Mouse (Mus musculus) MEL-GATA-1-ER (cell line): Measurements from ENCODE around the gene Vwa7.

ENCODE experiments used
- DNase-seq: peaks from one replicate; pipeline ENCODE4 v3.0.0-alpha.2; 2012; ENCODE audit warnings: low read depth; ENCODE audit errors: extremely low read depth

Gene Vwa7

DNA sequence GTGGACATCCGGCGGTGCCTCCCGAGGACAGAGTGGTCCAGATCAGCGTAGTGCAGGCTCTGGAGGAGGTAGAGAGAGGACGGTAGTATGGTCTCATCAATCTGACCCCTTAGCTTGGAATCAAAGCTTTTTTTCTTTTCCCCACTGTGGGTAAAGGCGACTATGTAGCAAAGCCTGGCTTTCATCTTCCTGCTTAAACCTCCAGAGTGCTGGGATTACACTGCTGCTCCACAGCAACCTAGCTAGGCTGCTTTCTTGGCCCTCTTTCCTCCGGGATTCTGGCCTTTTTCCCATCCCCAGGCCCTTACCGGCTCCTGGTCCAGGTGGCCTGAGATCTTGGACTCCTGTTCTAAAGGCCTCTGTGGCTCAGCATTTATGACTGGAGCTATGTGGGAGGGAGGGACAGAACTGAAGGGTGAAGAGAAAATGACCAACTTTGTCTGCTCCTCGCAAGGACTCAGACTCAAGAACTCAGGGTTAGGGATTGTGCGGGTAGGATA lies 48.0 kb downstream of the Vwa7 start:
- DNase-seq: no peak

DNA sequence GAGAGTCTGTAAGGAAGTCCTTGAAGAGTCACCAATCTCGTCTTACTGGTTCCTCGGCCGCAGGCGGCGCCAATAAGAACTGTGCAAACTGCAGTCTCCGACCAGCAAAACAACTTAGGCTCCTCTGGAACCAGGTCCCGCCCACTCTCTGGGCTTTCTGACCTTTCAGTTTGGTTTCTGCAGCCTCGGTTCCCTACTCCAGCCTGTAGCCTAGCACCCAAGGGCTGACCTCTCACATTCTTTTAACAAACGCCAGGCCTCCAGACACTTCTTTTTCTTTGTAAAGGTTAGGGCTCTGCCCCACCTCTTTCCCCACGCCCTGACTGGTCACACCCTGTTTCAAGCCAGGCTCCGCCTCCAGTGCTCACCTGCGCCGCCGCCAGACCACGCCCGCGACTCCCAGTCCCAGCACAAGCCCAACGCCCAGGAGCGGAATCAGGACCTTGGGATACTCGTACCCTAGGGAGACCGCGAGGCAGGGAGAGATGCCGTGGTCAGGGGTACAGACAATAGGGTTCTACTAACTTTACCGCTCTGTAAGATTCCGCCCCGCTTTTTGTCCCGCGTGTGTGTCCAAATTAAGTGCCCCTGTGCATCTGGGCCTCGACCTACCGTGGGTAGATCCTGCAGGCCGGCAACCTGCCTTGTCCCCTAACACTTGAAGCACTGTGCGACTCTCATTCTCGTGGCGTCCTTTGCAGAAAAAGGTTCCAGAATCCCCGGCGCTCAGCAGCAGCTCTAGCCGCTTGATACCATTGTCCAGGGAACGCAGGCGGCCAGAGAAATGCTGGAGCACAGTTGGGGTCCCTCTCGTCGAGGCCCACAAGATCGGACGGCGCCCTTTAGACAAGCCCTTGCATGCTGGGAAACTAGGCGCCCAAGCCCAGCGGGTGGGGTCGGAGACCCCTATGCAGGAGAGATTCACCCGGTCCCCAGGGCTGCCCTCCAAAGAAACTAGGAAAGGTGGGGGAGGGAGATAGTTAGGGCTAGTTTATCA lies 48.9 kb downstream of the Vwa7 start, which contains the start of gene Ly6g6c:
Ly6g6c (plus strand) TSS at position 438 of the 997 bp plus-strand sequence.
- DNase-seq: no peak

DNA sequence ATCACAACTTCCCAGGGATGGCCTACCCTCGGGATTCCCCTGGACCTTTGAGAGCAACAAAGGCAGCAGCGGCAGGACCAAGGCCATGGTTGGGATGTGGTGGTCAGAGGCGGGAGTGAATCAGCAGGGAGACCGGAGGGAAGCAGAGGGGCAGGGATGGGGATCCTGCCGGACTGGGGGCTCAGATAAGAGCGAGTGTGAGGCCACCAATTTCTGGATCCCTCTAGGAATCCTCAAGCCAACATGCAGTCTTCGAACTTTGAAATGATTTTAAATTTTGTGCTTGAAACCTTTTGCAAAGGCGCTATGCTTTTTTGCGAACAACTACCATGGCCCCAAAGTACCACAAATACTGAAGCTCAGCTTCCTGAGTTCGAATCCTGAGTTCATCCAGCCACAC lies 49.7 kb downstream of the Vwa7 start, which contains the start of gene Mpig6b:
Mpig6b (minus strand) TSS at position 101 of the 400 bp plus-strand sequence.
- no peak for DNase-seq

DNA sequence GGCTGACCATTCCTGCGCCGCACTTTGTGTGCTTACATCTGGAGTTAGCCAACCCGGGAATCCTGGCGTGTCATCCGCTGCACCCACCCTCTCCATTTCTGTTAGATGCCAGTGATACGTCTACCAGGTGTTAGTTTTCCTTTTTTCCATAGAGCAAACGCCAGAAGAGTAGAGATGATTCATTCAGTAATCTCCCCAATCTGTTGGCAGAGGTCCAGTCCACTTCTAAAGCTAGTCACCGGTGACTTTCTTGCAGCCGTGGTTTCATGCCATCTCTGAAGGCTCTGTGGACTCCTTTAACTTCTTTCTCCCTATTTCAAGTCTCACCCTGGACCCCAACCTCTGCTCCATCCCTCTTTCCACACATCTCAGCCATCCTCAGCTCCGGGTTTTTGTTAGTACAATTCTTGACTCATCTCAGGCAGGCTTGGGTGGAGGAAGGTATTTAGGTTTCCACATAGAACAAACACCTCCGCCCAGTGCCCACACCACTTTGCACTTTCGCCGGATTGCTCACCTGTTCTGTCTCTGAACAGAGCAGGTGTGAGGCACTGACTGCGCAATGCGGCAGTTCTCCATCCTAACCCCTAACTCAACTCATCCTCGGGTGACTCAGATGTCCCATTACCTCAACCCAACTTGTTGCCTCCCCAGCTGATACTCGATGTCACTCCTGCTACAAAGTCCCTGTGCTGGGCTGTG lies 52.0 kb downstream of the Vwa7 start:
- no peak for DNase-seq

DNA sequence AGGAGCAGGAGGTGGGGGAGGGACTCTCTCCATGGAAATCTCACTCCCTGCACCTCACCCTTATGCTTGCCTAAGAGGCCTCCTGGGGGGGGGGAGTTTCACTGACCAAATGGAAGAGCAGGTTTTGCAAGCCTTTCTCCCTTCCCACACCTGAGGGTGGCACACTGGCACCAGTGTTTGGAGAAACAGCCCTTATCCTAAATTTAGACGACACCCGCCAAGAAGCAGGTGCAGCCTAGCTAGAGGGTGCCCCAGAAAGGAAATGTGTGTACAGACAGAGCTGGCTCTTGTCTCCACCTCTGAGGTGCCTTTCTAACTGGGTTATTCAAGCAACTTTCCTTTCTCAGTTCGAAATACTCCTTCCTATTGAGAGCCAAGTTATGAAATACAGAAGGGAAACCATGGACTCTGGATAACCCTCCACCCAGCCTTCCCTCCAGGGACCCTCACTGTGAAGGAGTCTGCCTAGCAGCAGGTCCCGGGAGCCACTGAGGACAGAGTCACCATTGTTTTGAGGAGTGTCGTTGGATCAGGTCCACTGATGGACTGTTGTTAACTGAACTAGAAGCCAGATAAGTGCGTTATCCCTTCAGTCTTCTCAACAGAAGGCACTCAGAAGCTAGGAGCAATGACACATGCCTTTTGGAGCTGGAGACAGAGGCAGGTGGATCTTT lies 54.3 kb downstream of the Vwa7 start:
- DNase-seq: no peak

DNA sequence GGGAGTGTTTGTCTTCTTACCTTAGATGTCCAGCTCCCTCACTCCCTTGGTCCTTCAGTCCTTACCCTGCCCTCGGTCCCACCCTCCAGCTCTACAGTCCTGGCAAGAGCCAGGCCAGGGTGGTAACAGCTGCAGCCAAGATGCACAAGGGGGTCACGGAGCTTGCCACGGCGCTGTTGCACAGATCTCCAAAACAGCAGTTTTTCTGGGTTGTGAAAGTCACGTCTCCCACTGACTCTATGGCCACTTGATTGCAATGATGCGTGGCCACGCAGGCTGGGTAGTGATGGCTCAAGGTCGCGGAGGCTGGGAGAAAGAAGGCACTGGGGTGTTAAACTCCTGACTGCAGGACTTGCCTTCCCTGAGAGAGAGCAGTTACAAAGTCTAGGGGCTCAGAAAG lies 55.1 kb downstream of the Vwa7 start:
- DNase-seq: no peak

DNA sequence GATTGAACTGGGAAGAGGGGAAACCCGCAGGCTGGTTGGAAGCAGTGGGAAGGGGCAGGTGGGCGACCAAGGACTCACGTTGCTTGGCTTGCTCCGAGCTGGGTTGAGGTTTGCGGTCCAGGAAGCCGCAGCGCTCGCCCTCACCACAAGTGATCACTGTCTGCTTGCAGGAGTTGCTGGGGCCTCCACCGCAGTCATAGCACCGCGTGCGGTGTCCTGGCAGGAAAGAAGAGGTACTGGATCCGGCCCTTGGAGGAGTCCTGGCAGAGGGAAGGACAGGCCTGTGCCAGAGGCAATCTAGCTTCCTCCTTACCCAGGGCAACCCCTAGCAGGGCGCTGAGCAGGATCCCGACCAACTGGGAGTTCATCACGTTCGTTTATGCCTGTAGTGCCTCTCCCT lies 57.7 kb downstream of the Vwa7 start:
- no peak for DNase-seq
